Mouse (Mus musculus) stomach, postnatal 0 days (tissue): Measurements from ENCODE around the gene Atp2b2. TPM values are rescaled to one million over a fixed set of nuclear protein-coding genes. Genes with fewer than 3 reads are reported as not detected.

Experiments
- ATAC-seq: fragments of 200-750 bp; cut with Nextera tagmentation; 2 replicates; pipeline ENCODE4 v1.8.0; 2017; ENCODE audit not compliant: low FRiP score, low TSS enrichment
- DNase-seq: peaks from one replicate; pipeline ENCODE4 v3.0.0-alpha.2; 2016; ENCODE audit warnings: low spot score
- H3K27ac ChIP-seq: fragments of 300-500 bp; sonication (generic); replicated peaks from 2 replicates; pipeline ENCODE4 v1.5.1; 2014; ENCODE audit warnings: mild to moderate bottlenecking, control low read depth
- H3K27me3 ChIP-seq: fragments of 300-500 bp; sonication (generic); 2 replicates; pipeline ENCODE4 v1.6.1; 2014; ENCODE audit warnings: low read length; ENCODE audit not compliant: control insufficient read depth, insufficient read depth
- H3K36me3 ChIP-seq: fragments of 300-500 bp; sonication (generic); 2 replicates; pipeline ENCODE4 v1.6.1; 2014; ENCODE audit warnings: low read length, mixed read lengths; ENCODE audit not compliant: control insufficient read depth, insufficient read depth
- H3K4me1 ChIP-seq: fragments of 300-500 bp; sonication (generic); replicated peaks from 2 replicates; pipeline ENCODE4 v1.6.1; 2014; ENCODE audit warnings: antibody characterized with exemption; ENCODE audit not compliant: control insufficient read depth, insufficient read depth
- H3K4me2 ChIP-seq: fragments of 300-500 bp; sonication (generic); replicated peaks from 2 replicates; pipeline ENCODE4 v1.6.1; 2014; ENCODE audit warnings: low read depth, mild to moderate bottlenecking, control low read depth, moderate library complexity
- H3K4me3 ChIP-seq: fragments of 300-500 bp; sonication (generic); 2 replicates; pipeline ENCODE4 v1.5.1; 2014; ENCODE audit warnings: low read depth, low read length, control low read depth
- H3K9ac ChIP-seq: fragments of 300-500 bp; sonication (generic); 2 replicates; pipeline ENCODE4 v1.6.1; 2014; ENCODE audit warnings: mild to moderate bottlenecking, low read length, control low read depth, mixed read lengths
- H3K9me3 ChIP-seq: fragments of 300-500 bp; sonication (generic); 2 replicates; pipeline ENCODE4 v1.6.1; 2016; ENCODE audit warnings: low read length; ENCODE audit not compliant: control insufficient read depth
- CTCF ChIP-seq: IDR thresholded peaks from 2 replicates; pipeline ENCODE4 v1.5.1; 2016; ENCODE audit warnings: antibody characterized with exemption, low read depth, mild to moderate bottlenecking, moderate library complexity
- EP300 ChIP-seq: optimal IDR thresholded peaks from 2 replicates; pipeline ENCODE3; 2016; ENCODE audit warnings: antibody characterized with exemption
- WGBS: fragments of 180-500 bp; shearing (Covaris S2); extraction: QIAGEN DNeasy Blood & Tissue Kit; methylation state at CpG from one replicate; pipeline ENCODE4 v1.1.7; 2014; 5-methylcytosine and 5-hydroxymethylcytosine counted together
- polyA plus RNA-seq: library from polyadenylated mRNA; unstranded; fragments of >200 nt; fragmentation: Nextera tagmentation; extraction: Ambion mirVana; gene quantifications from 2 replicates; pipeline ENCODE4 v1.2.1, GENCODE M21; 2015

The Atp2b2 gene
- polyA plus RNA-seq, 1 experiment from 2014 or later: 0.33 TPM

DNA sequence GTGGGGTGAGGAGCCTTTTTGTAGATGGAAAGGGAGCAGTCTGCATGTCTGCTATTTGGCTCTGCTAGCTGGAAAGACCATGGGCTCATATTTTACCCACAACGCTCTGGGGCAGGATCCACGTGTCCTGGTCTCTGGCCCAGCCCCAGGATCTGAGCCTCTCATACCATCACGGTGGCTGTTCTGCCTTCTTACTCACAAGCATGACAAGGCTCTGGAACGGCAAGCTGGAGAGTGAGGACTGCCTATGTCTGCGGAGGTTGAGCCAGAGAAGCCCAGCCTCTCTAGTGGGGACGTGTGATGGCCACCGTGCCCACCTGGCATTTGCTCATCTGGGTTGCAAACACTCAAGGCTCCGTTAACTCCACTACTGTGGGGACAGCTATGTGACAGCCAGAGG lies 63.7 kb downstream of the Atp2b2 start:
- Histone ChIP-seq H3K36me3 (no peaks in the 10 kb centered on the region), H3K4me3 (no peak overlapping the region), H3K9ac (no peak overlapping the region), H3K4me2 (no peak overlapping the region), H3K27me3 (no peaks in the 10 kb centered on the region), H3K27ac (no peak overlapping the region), H3K9me3 (no peaks in the 10 kb centered on the region), H3K4me1 (no peaks in the 10 kb centered on the region)
- DNase-seq: no peak
- TF ChIP-seq CTCF: no peak
- TF ChIP-seq EP300: no peak
- 82% methylated on average over 8 of the region's 8 CpGs for WGBS
- ATAC-seq: no peak

DNA sequence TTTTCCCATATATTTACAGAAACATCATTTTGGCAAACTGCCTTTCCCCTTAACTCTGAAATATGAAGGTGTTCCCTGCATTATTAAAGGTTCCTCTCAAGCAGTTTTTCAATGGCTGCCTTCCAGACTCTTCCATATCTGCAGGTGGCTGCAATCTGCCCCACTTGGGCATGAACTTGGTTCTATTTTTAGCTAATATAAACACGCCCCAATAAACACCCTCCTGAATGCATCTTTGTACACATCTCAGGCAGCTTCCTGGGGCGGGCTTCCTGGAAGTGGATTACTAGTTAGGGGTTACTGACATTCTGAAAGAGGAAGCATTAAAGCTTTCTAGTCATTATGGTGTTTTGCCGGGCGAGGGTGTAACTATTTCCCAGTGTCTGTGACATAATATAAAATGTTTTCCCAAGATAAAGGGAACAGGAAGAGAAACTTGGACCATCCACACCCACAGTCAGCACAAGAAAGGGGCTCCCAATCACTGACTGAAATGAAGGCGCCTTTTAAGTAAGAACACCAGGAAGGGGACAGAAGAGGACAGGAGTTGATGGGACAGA lies 64.2 kb downstream of the Atp2b2 start:
- Histone ChIP-seq H3K4me1 (no peaks in the 10 kb centered on the region), H3K36me3 (no peaks in the 10 kb centered on the region), H3K9me3 (no peaks in the 10 kb centered on the region), H3K4me3 (no peak overlapping the region), H3K4me2 (no peak overlapping the region), H3K9ac (no peak overlapping the region), H3K27ac (no peak overlapping the region), H3K27me3 (no peaks in the 10 kb centered on the region)
- 47% methylated on average over 5 of the region's 5 CpGs for WGBS
- TF ChIP-seq EP300 (no peak), CTCF (no peak)
- DNase-seq (no peak), ATAC-seq (no peak)

DNA sequence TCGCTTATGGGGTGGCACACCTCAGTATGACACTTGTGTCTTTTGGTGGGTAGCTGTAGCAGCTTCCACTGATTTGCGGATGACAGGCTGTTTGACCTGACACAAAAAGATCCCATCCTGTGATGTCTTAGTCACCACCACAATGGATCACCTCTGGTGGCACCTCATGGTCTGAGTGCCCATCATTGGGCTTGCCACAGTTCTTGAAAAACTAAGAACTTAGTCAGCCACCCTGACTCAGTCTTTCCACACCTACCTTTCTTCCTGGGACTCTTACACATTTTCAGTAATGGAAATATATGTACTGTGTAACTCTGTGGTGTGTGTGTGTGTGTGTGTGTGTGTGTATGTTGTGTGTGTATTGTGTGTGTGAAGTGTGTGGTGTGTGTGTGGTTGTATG lies 71.5 kb downstream of the Atp2b2 start:
- no peak overlapping the region for H3K27ac ChIP-seq
- H3K4me1 ChIP-seq: no peaks in the 10 kb centered on the region
- H3K36me3 ChIP-seq: no peaks in the 10 kb centered on the region
- H3K4me2 ChIP-seq: no peak overlapping the region
- H3K9me3 ChIP-seq: no peaks in the 10 kb centered on the region
- 88% methylated on average over 2 of the region's 2 CpGs for WGBS
- no peak for ATAC-seq
- no peaks in the 10 kb centered on the region for H3K27me3 ChIP-seq
- no peak overlapping the region for H3K9ac ChIP-seq
- TF ChIP-seq EP300: no peak
- TF ChIP-seq CTCF: no peak
- H3K4me3 ChIP-seq: no peak overlapping the region
- DNase-seq: no peak

DNA sequence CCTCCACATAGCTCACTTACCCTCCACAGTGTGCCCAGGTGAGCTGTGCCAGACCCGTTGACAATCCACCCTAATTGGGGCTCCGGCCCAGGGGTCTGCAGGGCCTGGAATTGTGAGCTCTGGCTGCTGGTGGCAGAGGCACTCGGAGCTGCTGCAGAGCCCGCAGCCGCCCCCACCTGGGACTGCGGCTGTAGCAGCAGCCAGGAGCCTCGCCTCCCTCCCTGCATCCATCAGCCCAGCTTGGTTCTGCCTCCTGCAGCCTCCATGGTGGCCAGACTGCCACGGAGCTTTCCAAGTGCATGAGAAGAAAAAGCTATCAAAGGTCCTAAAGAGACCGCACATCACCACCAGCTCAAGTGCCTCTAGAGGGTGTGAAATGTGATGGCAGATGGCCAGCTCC lies 71.9 kb downstream of the Atp2b2 start:
- no peak for TF ChIP-seq EP300
- no peak for TF ChIP-seq CTCF
- 50% methylated on average over 9 of the region's 9 CpGs for WGBS
- H3K27me3 ChIP-seq: no peaks in the 10 kb centered on the region

DNA sequence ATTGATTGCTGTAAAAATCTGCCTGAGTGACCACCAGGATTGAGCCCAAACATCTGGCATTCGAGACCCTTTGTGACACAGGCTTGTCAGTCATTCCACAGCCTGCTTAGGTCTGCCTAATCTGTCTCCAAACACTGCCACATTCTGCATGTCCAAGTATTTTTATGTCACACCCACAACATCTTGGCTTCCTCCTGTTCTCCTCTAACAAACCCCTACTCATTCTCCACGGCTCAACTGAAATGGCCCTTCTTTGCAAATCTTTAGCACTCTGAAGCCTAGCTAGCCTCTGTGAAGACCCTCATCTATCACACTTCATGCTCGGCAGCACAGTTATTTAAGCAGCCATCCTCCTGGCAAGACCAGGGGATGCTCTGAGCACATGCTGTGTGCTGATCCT lies 72.7 kb downstream of the Atp2b2 start:
- Histone ChIP-seq H3K36me3 (no peaks in the 10 kb centered on the region), H3K4me1 (no peaks in the 10 kb centered on the region), H3K4me3 (no peak overlapping the region), H3K27me3 (no peaks in the 10 kb centered on the region), H3K27ac (no peak overlapping the region), H3K4me2 (no peak overlapping the region), H3K9ac (no peak overlapping the region), H3K9me3 (no peaks in the 10 kb centered on the region)
- ATAC-seq: no peak
- no peak for TF ChIP-seq CTCF
- no peak for TF ChIP-seq EP300
- WGBS: 38% methylated on average over 3 of the region's 3 CpGs
- DNase-seq: no peak

More for the DNA sequence above, 71.9 kb downstream of the Atp2b2 start:
- no peak overlapping the region for H3K4me3 ChIP-seq
- no peak overlapping the region for H3K4me2 ChIP-seq
- DNase-seq (no peak), ATAC-seq (no peak)
- no peak overlapping the region for H3K27ac ChIP-seq
- H3K36me3 ChIP-seq: no peaks in the 10 kb centered on the region
- no peaks in the 10 kb centered on the region for H3K9me3 ChIP-seq
- no peaks in the 10 kb centered on the region for H3K4me1 ChIP-seq
- no peak overlapping the region for H3K9ac ChIP-seq

DNA sequence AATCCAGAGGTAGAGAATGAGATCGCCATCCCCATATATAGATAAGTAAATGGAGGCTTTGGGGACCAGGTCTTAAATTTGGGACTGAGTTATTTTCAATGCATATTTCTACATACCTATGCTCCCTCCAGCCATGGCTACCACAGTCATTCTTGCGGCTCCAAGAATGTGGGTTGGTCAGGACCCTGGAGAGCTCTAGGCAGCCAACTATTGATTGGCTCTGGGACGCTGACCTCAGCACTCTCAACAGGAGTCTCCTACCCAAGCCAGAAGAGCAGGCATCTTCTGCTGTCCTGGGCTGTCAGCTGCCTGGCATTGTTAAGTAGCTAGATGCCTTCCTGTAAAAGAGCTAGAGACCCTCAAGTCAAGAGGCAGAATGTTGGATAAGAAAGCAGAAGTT lies 79.6 kb downstream of the Atp2b2 start:
- WGBS: 5% methylated on average over 3 of the region's 3 CpGs

More for the DNA sequence above, 79.6 kb downstream of the Atp2b2 start:
- Histone ChIP-seq H3K4me1 (no peaks in the 10 kb centered on the region), H3K27ac (no peak overlapping the region), H3K4me2 (no peak overlapping the region), H3K27me3 (no peaks in the 10 kb centered on the region), H3K36me3 (no peaks in the 10 kb centered on the region), H3K4me3 (no peak overlapping the region), H3K9me3 (no peaks in the 10 kb centered on the region), H3K9ac (no peak overlapping the region)
- no peak for ATAC-seq
- TF ChIP-seq EP300: no peak
- no peak for TF ChIP-seq CTCF
- peak; percentile 60 for DNase-seq
